13 mouse cellular contexts compared by ENCODE assay signal in genomic region chr6:30700182-30700581, GRCm38 (mm10). TPM values are rescaled to one million over a fixed set of nuclear protein-coding genes. Genes with fewer than 3 reads are reported as not detected.
DNase-seq lines count a peak whose midpoint lies in the region; ATAC-seq and TF ChIP-seq lines count a peak whose summit lies in the region.
"Had no signal": no experiment of that assay in that cellular context is flagged by ENCODE, and none has a peak within 500 bp of the region (broad histone marks: within the 10 kb centered on the region; RNA-seq: fewer than 3 reads in every experiment).

No protein-coding gene starts in this region.

- peak overlapping the region; percentile 15; the same call in 1 of the 2 replicates for H3K4me2 ChIP-seq in intestine, embryonic 14.5 days (ENCODE audit: low read length)
- H3K4me2 ChIP-seq in intestine, postnatal 0 days (replicated peaks; ENCODE audit: low read depth), result no peak overlapping the region
- H3K4me2 ChIP-seq in limb, embryonic 11.5 days (ENCODE audit: low read depth, severe bottlenecking), result no peak overlapping the region

- no peak for TF ChIP-seq CTCF in intestine, postnatal 0 days (IDR thresholded peaks at IDR 0.05; ENCODE audit: low read depth)
- no peak for TF ChIP-seq CTCF in left cerebral cortex, adult 2 months (IDR thresholded peaks at IDR 0.05)

- intact Hi-C loops in left cerebral cortex, postnatal 36 days (cut with DNase I), result no loop called here
- intact Hi-C loops in left cerebral cortex, adult 2 months (cut with DNase I), result no loop called here

- peaks cover 25% of the 10 kb centered on the region for H3K4me1 ChIP-seq in intestine, embryonic 14.5 days (replicated peaks; ENCODE audit: control insufficient read depth, insufficient read depth, low read length)
- no peaks in the 10 kb centered on the region for H3K4me1 ChIP-seq in intestine, postnatal 0 days (replicated peaks; ENCODE audit: control insufficient read depth, insufficient read depth, low read length)
- H3K4me1 ChIP-seq in limb, embryonic 11.5 days (ENCODE audit: control insufficient read depth, insufficient read depth, low read length), result peaks cover 17% of the 10 kb centered on the region

- WGBS in intestine, embryonic 14.5 days, result 31% methylated on average over 6 of the region's 6 CpGs
- 44% methylated on average over 6 of the region's 6 CpGs for WGBS in intestine, postnatal 0 days
- WGBS in limb, embryonic 11.5 days, result 54% methylated on average over 6 of the region's 6 CpGs

- no peak for ATAC-seq in intestine, embryonic 14.5 days (replicated peaks; ENCODE audit: low FRiP score, low TSS enrichment, low read depth)
- no peak for ATAC-seq in intestine, postnatal 0 days
- peak; percentile 55; the same call in 1 of the 2 replicates for ATAC-seq in granulocyte monocyte progenitor cell, adult 5-6 weeks (replicated peaks; ENCODE audit: poor library complexity, severe bottlenecking)
- peak; percentile 33; the same call in 1 of the 2 replicates for ATAC-seq in limb, embryonic 11.5 days (ENCODE audit: insufficient number of reproducible peaks, low FRiP score, low TSS enrichment, low read depth)
- ATAC-seq: forebrain, embryonic 14.5 days had no signal

- H3K9ac ChIP-seq in intestine, embryonic 14.5 days (ENCODE audit: low read length), result no peak overlapping the region
- H3K9ac ChIP-seq in intestine, postnatal 0 days (ENCODE audit: low read depth, low read length), result no peak overlapping the region
- no peak overlapping the region for H3K9ac ChIP-seq in limb, embryonic 11.5 days (ENCODE audit: low read length)

- H3K27ac ChIP-seq in intestine, embryonic 14.5 days (ENCODE audit: low read depth), result peak overlapping the region; percentile 66
- no peak overlapping the region for H3K27ac ChIP-seq in intestine, postnatal 0 days (ENCODE audit: low read depth, low read length)
- H3K27ac ChIP-seq in limb, embryonic 11.5 days (replicated peaks; ENCODE audit: low read depth, low read length), result peak overlapping the region; percentile 33; the same call in 1 of the 2 replicates
- H3K27ac ChIP-seq in left cerebral cortex, adult 2 months, result no peak overlapping the region

- H3K9me3 ChIP-seq in intestine, embryonic 14.5 days (ENCODE audit: control insufficient read depth, low read length), result no peaks in the 10 kb centered on the region
- no peaks in the 10 kb centered on the region for H3K9me3 ChIP-seq in intestine, postnatal 0 days (ENCODE audit: control insufficient read depth)
- H3K9me3 ChIP-seq in limb, embryonic 11.5 days (ENCODE audit: control insufficient read depth, low read length), result no peaks in the 10 kb centered on the region

- H3K36me3 ChIP-seq in intestine, embryonic 14.5 days (ENCODE audit: control insufficient read depth, insufficient read depth, low read length), result no peaks in the 10 kb centered on the region
- no peaks in the 10 kb centered on the region for H3K36me3 ChIP-seq in intestine, postnatal 0 days (ENCODE audit: control insufficient read depth, insufficient read depth)
- H3K36me3 ChIP-seq in limb, embryonic 11.5 days (ENCODE audit: control insufficient read depth, insufficient read depth, low read length), result no peaks in the 10 kb centered on the region

- DNase-seq in intestine, embryonic 14.5 days (ENCODE audit: low spot score), result no peak
- peak; percentile 32 for DNase-seq in 416B (ENCODE audit: low read depth)
- no peak for DNase-seq in limb, embryonic 11.5 days (ENCODE audit: low spot score)
- no peak for DNase-seq in left cerebral cortex, postnatal 36 days (ENCODE audit: low spot score in 2 of 2)
- no peak for DNase-seq in left cerebral cortex, adult 2 months (ENCODE audit: extremely low spot score in 1 of 2, low spot score in 2 of 2)
- DNase-seq in right cerebral cortex, adult 18-20 months, result no peak
- DNase-seq: cerebellum, adult 2 months; layer of hippocampus, postnatal 36 days; right cerebral cortex, postnatal 14 days; thymus, postnatal 25 days had no signal

- no peaks in the 10 kb centered on the region for H3K27me3 ChIP-seq in intestine, embryonic 14.5 days (replicated peaks; ENCODE audit: control insufficient read depth, insufficient read depth, low read length)
- H3K27me3 ChIP-seq in intestine, postnatal 0 days (replicated peaks; ENCODE audit: control insufficient read depth, insufficient read depth, low read length), result no peaks in the 10 kb centered on the region
- H3K27me3 ChIP-seq in limb, embryonic 11.5 days (ENCODE audit: control insufficient read depth, insufficient read depth, low read length), result no peaks in the 10 kb centered on the region

- no peak overlapping the region for H3K4me3 ChIP-seq in intestine, embryonic 14.5 days (ENCODE audit: low read depth, low read length)
- H3K4me3 ChIP-seq in intestine, postnatal 0 days (ENCODE audit: low read depth, low read length), result no peak overlapping the region
- H3K4me3 ChIP-seq in limb, embryonic 11.5 days (ENCODE audit: low read depth, low read length), result no peak overlapping the region
- H3K4me3 ChIP-seq in left cerebral cortex, adult 2 months, result no peak overlapping the region

RNA-seq across cellular contexts. Expression of gene Cep41, which starts 6.6 kb away (rescaled TPM):
- polyA plus RNA-seq in intestine, embryonic 14.5 days (2014; fragmentation: Nextera tagmentation; extraction: Ambion mirVana), result 10.0 and 10.3 TPM in 2 replicates
- polyA plus RNA-seq in intestine, postnatal 0 days (2015; fragmentation: Nextera tagmentation; extraction: Ambion mirVana), result 3.7 and 4.4 TPM in 2 replicates
- 3.4 and 3.7 TPM in 2 replicates for total RNA-seq in granulocyte monocyte progenitor cell, adult 5-6 weeks (2014; fragmentation: Nextera tagmentation)
- 3.2 and 6.1 TPM in 2 replicates for total RNA-seq in granulocyte monocyte progenitor cell, adult 5-6 weeks (2017)
- polyA plus RNA-seq in limb, embryonic 11.5 days (2014; fragmentation: Nextera tagmentation; extraction: Ambion mirVana), result 43.2 and 48.9 TPM in 2 replicates
- total RNA-seq in left cerebral cortex, postnatal 36 days (2021), result 1 to 10 TPM; 7.1 to 9.0 TPM
- total RNA-seq in left cerebral cortex, adult 2 months (2021), result 1 to 10 TPM; 6.5 to 9.2 TPM

RNA-seq across cellular contexts. Expression of gene Mest, which starts 23.2 kb away (rescaled TPM):
- 962 and 973 TPM in 2 replicates for polyA plus RNA-seq in intestine, embryonic 14.5 days (2014; fragmentation: Nextera tagmentation; extraction: Ambion mirVana)
- 145 and 156 TPM in 2 replicates for polyA plus RNA-seq in intestine, postnatal 0 days (2015; fragmentation: Nextera tagmentation; extraction: Ambion mirVana)
- total RNA-seq in granulocyte monocyte progenitor cell, adult 5-6 weeks (2014; fragmentation: Nextera tagmentation), result not detected in 2 replicates
- 0.09 TPM in 1 of 2 replicates, not detected in the other for total RNA-seq in granulocyte monocyte progenitor cell, adult 5-6 weeks (2017)
- polyA plus RNA-seq in limb, embryonic 11.5 days (2014; fragmentation: Nextera tagmentation; extraction: Ambion mirVana), result 2,834 and 2,987 TPM in 2 replicates
- 100 to 1,000 TPM in 1 of 2 experiments, 10 to 100 TPM in 1; 99.8 to 118 TPM for total RNA-seq in left cerebral cortex, postnatal 36 days (2021)
- 100 to 1,000 TPM in 1 of 2 experiments, 10 to 100 TPM in 1; 90.5 to 129 TPM for total RNA-seq in left cerebral cortex, adult 2 months (2021)

Comparison
In these comparisons a context has a peak if more than half of its experiments do, and no peak if none do; other contexts are left out.
1. H3K27ac ChIP-seq: peak in intestine, embryonic 14.5 days (single experiment) and limb, embryonic 11.5 days (single experiment); none in intestine, postnatal 0 days (single experiment) and left cerebral cortex, adult 2 months (single experiment).
2. ATAC-seq: peak in granulocyte monocyte progenitor cell, adult 5-6 weeks (single experiment) and limb, embryonic 11.5 days (single experiment); none in intestine, embryonic 14.5 days (single experiment) and intestine, postnatal 0 days (single experiment).
3. RNA of gene Mest, which starts 23.2 kb away (total RNA-seq): 90.5 to 129 TPM in left cerebral cortex, adult 2 months and 99.8 to 118 TPM in left cerebral cortex, postnatal 36 days; 0.09 TPM in granulocyte monocyte progenitor cell, adult 5-6 weeks; every median in the first group is over 10 times any median in the second.